Mouse (Mus musculus): ENCODE measurements around the gene Kmo. TPM values are rescaled to one million over a fixed set of nuclear protein-coding genes. Genes with fewer than 3 reads are reported as not detected.

The Kmo gene
- total and polyA plus RNA-seq, 3 experiments: 0.20 to 0.49 (median 0.34) TPM

GRCm38 (mm10) chr1:175673563-175674325 is 53.6 kb downstream of the Kmo start:
- no peak for TF ChIP-seq EP300 (IDR thresholded peaks at IDR 0.05; ENCODE audit: insufficient read depth, low read depth, low read length)
- no peak for TF ChIP-seq POLR2A (IDR thresholded peaks at IDR 0.05; ENCODE audit: insufficient read depth, low read depth, low read length)
- TF ChIP-seq CTCF (IDR thresholded peaks at IDR 0.05): no peak
- DNase-seq: no peak
- Histone ChIP-seq H3K4me1 (ENCODE audit: control insufficient read depth, insufficient read depth, low read length) (peaks cover 2% of the 10 kb centered on the region; the same call in 1 of the 2 replicates), H3K9ac (ENCODE audit: low read depth, low read length) (no peak overlapping the region), H3K4me3 (no peak overlapping the region), H3K36me3 (ENCODE audit: control insufficient read depth, insufficient read depth, low read length) (no peaks in the 10 kb centered on the region), H3K79me2 (replicated peaks; ENCODE audit: control insufficient read depth, insufficient read depth, low read length) (no peaks in the 10 kb centered on the region), H3K27ac (no peak overlapping the region), H3K27me3 (ENCODE audit: control insufficient read depth, insufficient read depth, low read length) (no peaks in the 10 kb centered on the region)
- 82% methylated on average over 7 of the region's 7 CpGs for WGBS
- intact Hi-C loops (cut with DNase I): loop anchor here (5.0 kb wide), 3 partner anchors 46 to 249 kb away; partner anchors contain the start of genes Fh1 and Gm38100

- intact Hi-C loops (cut with DNase I): no loop called here
- H3K9ac ChIP-seq (ENCODE audit: low read depth, low read length): no peak overlapping the region
- H3K4me3 ChIP-seq: no peak overlapping the region
- H3K79me2 ChIP-seq (replicated peaks; ENCODE audit: control insufficient read depth, insufficient read depth, low read length): no peaks in the 10 kb centered on the region
- H3K4me1 ChIP-seq (ENCODE audit: control insufficient read depth, insufficient read depth, low read length): peaks cover 2% of the 10 kb centered on the region; the same call in 1 of the 2 replicates
- no peaks in the 10 kb centered on the region for H3K27me3 ChIP-seq (ENCODE audit: control insufficient read depth, insufficient read depth, low read length)
- no peak overlapping the region for H3K27ac ChIP-seq
- TF ChIP-seq EP300 (IDR thresholded peaks at IDR 0.05; ENCODE audit: insufficient read depth, low read depth, low read length) (0 out of 2 replicates have a peak, but pooled peaks have one; percentile 36), CTCF (IDR thresholded peaks at IDR 0.05) (no peak)
- peak; percentile 25 to 33 for DNase-seq
- H3K36me3 ChIP-seq (ENCODE audit: control insufficient read depth, insufficient read depth, low read length): no peaks in the 10 kb centered on the region
- WGBS: 50% methylated on average over 6 of the region's 6 CpGs
Observed at GRCm38 (mm10) chr1:175675116-175675515, 54.9 kb downstream of the Kmo start.

GRCm38 (mm10) chr1:175677459-175677858 is 57.3 kb downstream of the Kmo start:
- Histone ChIP-seq H3K4me1 (ENCODE audit: control insufficient read depth, insufficient read depth, low read length) (peaks cover 2% of the 10 kb centered on the region; the same call in 1 of the 2 replicates), H3K27me3 (ENCODE audit: control insufficient read depth, insufficient read depth, low read length) (no peaks in the 10 kb centered on the region), H3K4me3 (no peak overlapping the region), H3K36me3 (ENCODE audit: control insufficient read depth, insufficient read depth, low read length) (no peaks in the 10 kb centered on the region), H3K79me2 (replicated peaks; ENCODE audit: control insufficient read depth, insufficient read depth, low read length) (no peaks in the 10 kb centered on the region), H3K9ac (ENCODE audit: low read depth, low read length) (no peak overlapping the region), H3K27ac (no peak overlapping the region)
- 69% methylated on average over 6 of the region's 6 CpGs for WGBS
- TF ChIP-seq EP300 (IDR thresholded peaks at IDR 0.05; ENCODE audit: insufficient read depth, low read depth, low read length) (no peak), POLR2A (IDR thresholded peaks at IDR 0.05; ENCODE audit: insufficient read depth, low read depth, low read length) (no peak), CTCF (IDR thresholded peaks at IDR 0.05) (no peak)
- no peak for DNase-seq
- intact Hi-C loops (cut with DNase I): no loop called here

- WGBS: 80% methylated on average over 6 of the region's 6 CpGs
- Histone ChIP-seq H3K4me1 (ENCODE audit: control insufficient read depth, insufficient read depth, low read length) (no peaks in the 10 kb centered on the region), H3K27ac (no peak overlapping the region), H3K9ac (ENCODE audit: low read depth, low read length) (no peak overlapping the region), H3K79me2 (replicated peaks; ENCODE audit: control insufficient read depth, insufficient read depth, low read length) (no peaks in the 10 kb centered on the region), H3K27me3 (ENCODE audit: control insufficient read depth, insufficient read depth, low read length) (no peaks in the 10 kb centered on the region), H3K4me3 (no peak overlapping the region), H3K36me3 (ENCODE audit: control insufficient read depth, insufficient read depth, low read length) (no peaks in the 10 kb centered on the region)
- intact Hi-C loops (cut with DNase I): no loop called here
- TF ChIP-seq EP300 (IDR thresholded peaks at IDR 0.05; ENCODE audit: insufficient read depth, low read depth, low read length): no peak
- no peak for TF ChIP-seq CTCF (IDR thresholded peaks at IDR 0.05)
- TF ChIP-seq POLR2A (IDR thresholded peaks at IDR 0.05; ENCODE audit: insufficient read depth, low read depth, low read length): no peak
- no peak for DNase-seq
Observed at GRCm38 (mm10) chr1:175680995-175681394, 60.8 kb downstream of the Kmo start.

GRCm38 (mm10) chr1:175691686-175692245 is 71.6 kb downstream of the Kmo start:
- H3K79me2 ChIP-seq (replicated peaks; ENCODE audit: control insufficient read depth, insufficient read depth, low read length): no peaks in the 10 kb centered on the region
- H3K4me3 ChIP-seq: peak overlapping the region; percentile 95
- 3% methylated on average over 22 of the region's 22 CpGs for WGBS
- H3K9ac ChIP-seq (ENCODE audit: low read depth, low read length): peak overlapping the region; percentile 73
- H3K4me1 ChIP-seq (ENCODE audit: control insufficient read depth, insufficient read depth, low read length): peaks cover 1% of the 10 kb centered on the region; the same call in 1 of the 2 replicates
- H3K36me3 ChIP-seq (ENCODE audit: control insufficient read depth, insufficient read depth, low read length): 0 out of 2 replicates have a peak, but pooled peaks cover 2% of the 10 kb centered on the region
- H3K27me3 ChIP-seq (ENCODE audit: control insufficient read depth, insufficient read depth, low read length): no peaks in the 10 kb centered on the region
- no peak for DNase-seq
- TF ChIP-seq EP300 (IDR thresholded peaks at IDR 0.05; ENCODE audit: insufficient read depth, low read depth, low read length) (no peak), CTCF (IDR thresholded peaks at IDR 0.05) (no peak), POLR2A (IDR thresholded peaks at IDR 0.05; ENCODE audit: insufficient read depth, low read depth, low read length) (no peak)
- peak overlapping the region; percentile 91 for H3K27ac ChIP-seq
- intact Hi-C loops (cut with DNase I): loop anchor here (1.0 to 2.0 kb wide), 2 partner anchors 67 to 190 kb away; partner anchors contain the start of gene Fh1
